Comparison of ENCODE assay signal across 19 mouse cellular contexts in the genomic region with DNA sequence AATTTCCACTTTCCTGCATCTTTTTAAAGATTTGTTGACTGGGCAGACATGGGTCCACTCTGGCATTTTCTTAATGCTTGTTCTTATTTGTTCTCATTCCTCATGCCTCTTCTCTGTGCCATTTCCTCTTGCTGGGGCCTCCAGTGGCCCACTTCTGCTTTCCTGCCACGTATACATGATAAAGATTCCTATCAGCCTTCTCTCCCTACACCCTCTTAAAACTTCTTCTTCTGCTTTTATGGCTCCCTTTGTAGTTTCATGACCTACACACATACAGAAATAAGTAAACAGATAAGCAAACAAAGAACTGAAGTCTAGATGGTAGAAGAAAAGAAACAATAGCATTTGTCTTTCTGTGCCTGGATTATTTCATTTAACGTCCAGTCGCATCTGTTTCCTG.
DNase-seq lines count a peak whose midpoint lies in the region; ATAC-seq and TF ChIP-seq lines count a peak whose summit lies in the region.
"Had no signal": no experiment of that assay in that cellular context is flagged by ENCODE, and none has a peak within 500 bp of the region (broad histone marks: within the 10 kb centered on the region; RNA-seq: fewer than 3 reads in every experiment).

No protein-coding gene starts in this region.

- H3K36me3 ChIP-seq in liver, adult 2 months (ENCODE audit: control insufficient read depth, insufficient read depth, low read length) = no peaks in the 10 kb centered on the region
- no peaks in the 10 kb centered on the region for H3K36me3 ChIP-seq in splenic B cell, adult 2 months (ENCODE audit: control insufficient read depth, insufficient read depth, low read length, poor library complexity, severe bottlenecking)
- H3K36me3 ChIP-seq: limb, embryonic 12.5 days; liver, embryonic 15.5 days had no signal

- no peak overlapping the region for H3K4me3 ChIP-seq in liver, adult 2 months (ENCODE audit: insufficient read depth, low read depth, low read length)
- H3K4me3 ChIP-seq: limb, embryonic 12.5 days; liver, embryonic 15.5 days had no signal

- peaks cover 3% of the 10 kb centered on the region; the same call in 1 of the 2 replicates for H3K4me1 ChIP-seq in liver, adult 2 months (ENCODE audit: control insufficient read depth, insufficient read depth, low read length)

- peak; percentile 15 for DNase-seq in liver, adult 2 months (ENCODE audit: extremely low read depth, low read depth, low spot score)
- no peak for DNase-seq in liver
- peak; percentile 20 for DNase-seq in thymus, postnatal 4 days
- DNase-seq in thymus, postnatal 25 days = no peak
- DNase-seq in splenic B cell, adult 2 months (ENCODE audit: low read depth, low spot score) = peak; percentile 57
- DNase-seq in cerebellum, adult 8-10 months = no peak
- no peak for DNase-seq in urinary bladder, adult 2 months (ENCODE audit: low spot score)
- DNase-seq: cerebellum, adult 9-11 months; heart, postnatal 10 days; kidney, adult 9 months; kidney, postnatal 36 days; retina, postnatal 1 day; right cerebral cortex, postnatal 4 days had no signal

- H3K27me3 ChIP-seq in liver, adult 2 months (ENCODE audit: control insufficient read depth, insufficient read depth, low read length) = no peaks in the 10 kb centered on the region
- no peaks in the 10 kb centered on the region for H3K27me3 ChIP-seq in splenic B cell, adult 2 months (ENCODE audit: control insufficient read depth, insufficient read depth, low read length, poor library complexity, severe bottlenecking)
- H3K27me3 ChIP-seq: limb, embryonic 12.5 days; liver, embryonic 15.5 days had no signal

- H3K9ac ChIP-seq in liver, adult 2 months (ENCODE audit: low read depth, low read length) = no peak overlapping the region
- H3K9ac ChIP-seq: hindbrain, embryonic 14.5 days; limb, embryonic 12.5 days; liver, embryonic 15.5 days had no signal

- H3K27ac ChIP-seq in liver, adult 2 months (replicated peaks; ENCODE audit: insufficient read depth, low read depth, low read length) = no peak overlapping the region
- H3K27ac ChIP-seq: hindbrain, embryonic 14.5 days; limb, embryonic 12.5 days; liver, embryonic 15.5 days had no signal

- no peak for TF ChIP-seq POLR2A in liver, adult 2 months (IDR thresholded peaks at IDR 0.05; ENCODE audit: extremely low read depth, insufficient read depth, low read length)

- WGBS in liver, adult 2 months = 77% methylated on average over 3 of the region's 3 CpGs

- peak; percentile 72 for ATAC-seq in common myeloid progenitor, adult 5-6 weeks (replicated peaks; ENCODE audit: low read depth, poor library complexity, severe bottlenecking)
- ATAC-seq: forebrain, embryonic 16.5 days; lung, postnatal 0 days had no signal

- TF ChIP-seq CTCF in liver, adult 2 months (IDR thresholded peaks at IDR 0.05; ENCODE audit: low read depth, low read length) = no peak

- H3K79me2 ChIP-seq in liver, adult 2 months (ENCODE audit: control insufficient read depth, insufficient read depth, low read length) = no peaks in the 10 kb centered on the region

Comparison
In these comparisons a context has a peak if more than half of its experiments do, and no peak if none do; other contexts are left out.
1. DNase-seq: peak in liver, adult 2 months (single experiment), thymus, postnatal 4 days (single experiment) and splenic B cell, adult 2 months (single experiment); none in liver (single experiment), thymus, postnatal 25 days (single experiment), cerebellum, adult 8-10 months (single experiment) and urinary bladder, adult 2 months (single experiment).